Mouse (Mus musculus) C2C12 (cell line): ENCODE data around the gene Map7d1.

Source experiments
- CEBPB ChIP-seq: IDR thresholded peaks from one replicate; pipeline ENCODE4 v1.6.1; 2011; ENCODE audit warnings: low read depth, mild to moderate bottlenecking, control low read depth, moderate library complexity
- CTCF ChIP-seq: IDR thresholded peaks from one replicate; pipeline ENCODE4 v1.5.1; 2011; ENCODE audit not compliant: control insufficient read depth, insufficient read depth, insufficient read length
- MYOD1 ChIP-seq: IDR thresholded peaks from one replicate; pipeline ENCODE4 v1.6.1; 2011; ENCODE audit warnings: low read depth; ENCODE audit not compliant: control insufficient read depth, insufficient read length
- MYOG ChIP-seq: IDR thresholded peaks from one replicate; pipeline ENCODE4 v1.6.1; 2011; ENCODE audit not compliant: control insufficient read depth, insufficient read length; ENCODE audit errors: extremely low read depth
- USF1 ChIP-seq: IDR thresholded peaks from one replicate; pipeline ENCODE4 v1.6.1; 2011; ENCODE audit warnings: low read depth, mild to moderate bottlenecking, control low read depth, moderate library complexity

- no peak for TF ChIP-seq CTCF
- no peak for TF ChIP-seq MYOG
- no peak for TF ChIP-seq USF1
- peak; percentile 60 for TF ChIP-seq MYOD1
- TF ChIP-seq CEBPB, result no peak
Observed at GRCm38 (mm10) chr4:126269292-126269691, 13.1 kb upstream of the Map7d1 start.
